Mouse (Mus musculus) neural tube, embryonic 11.5 days (tissue): ENCODE measurements around the gene Rnf216. TPM values are rescaled to one million over a fixed set of nuclear protein-coding genes. Genes with fewer than 3 reads are reported as not detected.
"Not testable (repeated sequence)": the region's sequence is repeated elsewhere in the genome, so short reads cannot be mapped to it uniquely, and the experiment has no call there.

Experiments used
- ATAC-seq: fragments of 200-750 bp; cut with Nextera tagmentation; 2 replicates; pipeline ENCODE4 v1.8.0; 2017; ENCODE audit warnings: moderate number of reproducible peaks, mild to moderate bottlenecking, moderate TSS enrichment, moderate library complexity; ENCODE audit not compliant: insufficient read depth, low FRiP score, low TSS enrichment
- DNase-seq: peaks from one replicate; pipeline ENCODE4 v3.0.0-alpha.2; 2015; ENCODE audit warnings: low spot score
- H3K27ac ChIP-seq: fragments of 300-500 bp; sonication (generic); 2 replicates; pipeline ENCODE4 v1.5.1; 2014; ENCODE audit warnings: low read depth, mild to moderate bottlenecking, low read length
- H3K27me3 ChIP-seq: fragments of 300-500 bp; sonication (generic); 2 replicates; pipeline ENCODE4 v1.6.1; 2014; ENCODE audit warnings: mild to moderate bottlenecking, low read length, mixed read lengths; ENCODE audit not compliant: control insufficient read depth, insufficient read depth
- H3K36me3 ChIP-seq: fragments of 300-500 bp; sonication (generic); 2 replicates; pipeline ENCODE4 v1.6.1; 2014; ENCODE audit warnings: mild to moderate bottlenecking, low read length, moderate library complexity, mixed read lengths; ENCODE audit not compliant: control insufficient read depth, insufficient read depth
- H3K4me1 ChIP-seq: fragments of 300-500 bp; sonication (generic); 2 replicates; pipeline ENCODE4 v1.6.1; 2014; ENCODE audit warnings: low read length, mixed read lengths; ENCODE audit not compliant: control insufficient read depth, insufficient read depth
- H3K4me2 ChIP-seq: fragments of 300-500 bp; sonication (generic); 2 replicates; pipeline ENCODE4 v1.6.1; 2014; ENCODE audit warnings: low read depth, mild to moderate bottlenecking, moderate library complexity
- H3K4me3 ChIP-seq: fragments of 300-500 bp; sonication (generic); 2 replicates; pipeline ENCODE4 v1.5.1; 2014; ENCODE audit warnings: low read depth, low read length
- H3K9ac ChIP-seq: fragments of 300-500 bp; sonication (generic); 2 replicates; pipeline ENCODE4 v1.6.1; 2014; ENCODE audit warnings: mild to moderate bottlenecking, low read length
- H3K9me3 ChIP-seq: fragments of 300-500 bp; sonication (generic); 2 replicates; pipeline ENCODE4 v1.6.1; 2016; ENCODE audit warnings: low read length; ENCODE audit not compliant: control insufficient read depth
- WGBS: fragments of 180-500 bp; shearing (Covaris S2); extraction: QIAGEN DNeasy Blood & Tissue Kit; methylation state at CpG from one replicate; pipeline ENCODE4 v1.1.7; 2014; 5-methylcytosine and 5-hydroxymethylcytosine counted together
- polyA plus RNA-seq: library from polyadenylated mRNA; unstranded; fragments of >200 nt; fragmentation: Nextera tagmentation; extraction: Ambion mirVana; gene quantifications from 2 replicates; pipeline ENCODE4 v1.2.1, GENCODE M21; 2014

The Rnf216 gene
- polyA plus RNA-seq, 1 experiment from 2014 or later, result 30.6 TPM

DNA sequence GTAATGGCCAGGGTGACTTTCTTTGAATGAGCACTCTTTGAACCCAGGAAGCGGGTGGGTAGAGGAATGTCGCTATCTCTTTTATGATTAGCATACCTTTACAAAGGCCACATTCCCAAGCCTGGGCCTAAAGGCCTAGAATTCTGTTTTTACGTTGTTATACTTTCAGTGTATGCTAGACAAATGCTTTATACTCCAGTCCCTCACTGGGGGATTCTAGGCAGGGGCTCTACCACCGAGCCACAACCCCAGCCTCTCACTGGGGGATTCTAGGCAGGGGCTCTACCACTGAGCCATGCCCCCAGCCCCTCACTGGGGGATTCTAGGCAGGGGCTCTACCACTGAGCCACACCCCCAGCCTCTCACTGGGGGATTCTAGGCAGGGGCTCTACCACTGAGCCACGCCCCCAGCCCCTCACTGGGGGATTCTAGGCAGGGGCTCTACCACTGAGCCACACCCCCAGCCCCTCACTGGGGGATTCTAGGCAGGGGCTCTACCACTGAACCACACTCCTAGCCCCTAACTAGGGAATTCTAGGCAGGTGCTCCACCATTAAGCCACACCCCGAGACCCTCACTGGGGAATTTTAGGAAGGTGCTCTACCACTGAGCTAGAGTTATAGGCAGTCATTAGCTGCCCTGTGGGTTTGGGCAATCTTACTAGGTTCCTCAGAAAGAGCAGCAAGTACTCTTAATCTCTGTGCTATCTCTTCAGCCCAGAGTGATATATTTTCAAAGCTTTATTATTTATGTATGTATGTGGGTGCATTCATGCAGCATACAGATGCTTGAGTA, 21.6 kb upstream of the Rnf216 start:
- not testable (repeated sequence) for H3K9ac ChIP-seq, H3K4me3 ChIP-seq, H3K36me3 ChIP-seq, ATAC-seq, H3K4me2 ChIP-seq, H3K4me1 ChIP-seq, H3K9me3 ChIP-seq, DNase-seq, H3K27ac ChIP-seq, H3K27me3 ChIP-seq
- WGBS, result 84% methylated on average over 3 of the region's 6 CpGs

DNA sequence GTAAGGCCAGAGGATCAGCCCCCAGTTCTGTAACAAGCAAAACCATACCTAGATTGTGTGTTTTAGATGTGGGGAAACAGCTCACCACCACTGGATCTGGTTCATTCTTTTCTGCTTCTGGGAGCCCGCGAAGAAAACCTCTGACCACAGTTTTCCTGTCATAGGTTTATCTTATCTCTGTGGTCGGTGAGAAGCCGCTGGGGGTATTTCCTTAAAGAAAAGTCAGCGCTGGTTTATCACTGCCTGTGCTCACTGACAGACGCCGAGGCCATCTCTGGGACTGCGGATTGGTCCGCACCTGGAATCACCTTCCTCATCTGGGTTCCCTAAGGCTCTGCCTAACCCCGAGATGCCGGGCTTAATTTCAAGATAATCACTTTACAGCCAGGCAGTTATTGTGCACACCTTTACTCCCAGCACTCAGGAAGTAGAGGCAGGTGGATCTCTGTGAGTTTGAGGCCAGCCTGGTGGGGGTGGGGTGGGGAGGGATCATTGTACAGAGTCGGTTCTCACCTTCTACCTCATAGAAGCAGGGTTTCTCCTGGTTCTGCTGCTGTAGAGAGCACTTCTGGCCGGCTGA, 20.2 kb upstream of the Rnf216 start:
- Histone ChIP-seq H3K27me3 (no peaks in the 10 kb centered on the region), H3K9ac (no peak overlapping the region), H3K4me2 (no peak overlapping the region), H3K27ac (no peak overlapping the region), H3K4me1 (no peaks in the 10 kb centered on the region), H3K4me3 (no peak overlapping the region), H3K36me3 (no peaks in the 10 kb centered on the region), H3K9me3 (no peaks in the 10 kb centered on the region)
- 86% methylated on average over 13 of the region's 13 CpGs for WGBS
- no peak for ATAC-seq
- no peak for DNase-seq

DNA sequence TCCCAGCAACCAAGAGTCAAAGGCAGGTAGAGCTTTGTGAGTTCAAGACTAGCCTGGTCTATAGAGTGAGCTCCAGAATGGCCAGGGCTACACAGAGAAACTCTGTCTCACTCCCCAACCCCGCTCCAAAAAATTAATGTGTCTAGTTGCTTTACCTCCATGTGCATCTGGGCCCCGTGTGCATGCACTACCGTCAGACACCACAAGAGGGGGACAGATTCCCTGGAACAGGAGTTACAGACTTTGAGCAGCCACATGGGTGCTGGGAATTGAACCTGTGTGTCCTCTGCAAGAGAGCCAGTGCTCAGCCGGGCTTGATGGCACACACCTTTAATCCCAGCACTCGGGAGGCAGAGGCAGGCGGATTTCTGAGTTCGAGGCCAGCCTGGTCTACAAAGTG, 17.5 kb upstream of the Rnf216 start:
- Histone ChIP-seq H3K27me3 (no peaks in the 10 kb centered on the region), H3K27ac (no peak overlapping the region), H3K4me1 (no peaks in the 10 kb centered on the region), H3K36me3 (no peaks in the 10 kb centered on the region), H3K4me3 (no peak overlapping the region), H3K9me3 (no peaks in the 10 kb centered on the region), H3K9ac (no peak overlapping the region), H3K4me2 (no peak overlapping the region)
- 92% methylated on average over 7 of the region's 7 CpGs for WGBS
- DNase-seq, result no peak
- no peak for ATAC-seq

DNA sequence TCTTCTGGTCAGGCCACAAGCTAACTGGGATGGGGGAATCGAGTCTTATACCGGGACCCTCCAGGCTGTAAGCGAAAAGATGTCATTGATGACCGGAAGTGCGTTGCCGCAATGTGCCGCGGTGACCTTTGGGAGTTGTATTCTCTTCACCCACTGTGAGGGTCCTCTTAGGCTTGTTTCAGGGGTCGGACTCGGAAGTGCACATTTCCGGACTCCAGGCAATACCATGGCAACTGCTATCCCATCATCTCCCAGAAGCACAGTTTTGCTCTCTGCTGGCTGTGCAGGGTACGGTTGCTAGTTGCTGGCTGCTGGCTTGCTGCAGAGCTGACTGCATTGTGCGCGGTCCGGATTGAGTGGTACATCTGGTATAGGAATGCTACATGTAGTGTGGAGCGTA, 16.3 kb upstream of the Rnf216 start:
- WGBS, result 91% methylated on average over 16 of the region's 16 CpGs
- ATAC-seq, result no peak
- no peak overlapping the region for H3K4me3 ChIP-seq

DNA sequence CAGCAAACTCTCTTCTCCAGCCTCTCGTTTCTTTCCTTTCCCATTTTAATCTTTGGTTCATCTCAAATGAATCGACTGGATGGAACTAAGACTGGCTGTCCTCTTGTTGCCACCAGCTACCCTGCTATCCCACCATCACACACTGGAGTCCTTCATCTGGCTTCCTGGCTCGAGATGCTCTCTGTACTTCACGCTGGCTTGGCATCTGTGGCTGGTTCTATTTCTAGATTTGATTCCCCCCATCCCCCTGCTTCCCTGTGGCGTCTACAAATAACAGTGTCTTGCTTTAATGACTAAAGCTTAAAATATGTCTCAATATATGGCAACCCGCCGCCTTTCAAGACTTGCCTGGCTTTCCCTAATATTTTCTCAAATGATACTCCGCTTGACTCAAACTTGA, 15.0 kb upstream of the Rnf216 start:
- H3K27ac ChIP-seq, result no peak overlapping the region
- no peaks in the 10 kb centered on the region for H3K9me3 ChIP-seq
- H3K27me3 ChIP-seq, result no peaks in the 10 kb centered on the region
- H3K4me3 ChIP-seq, result no peak overlapping the region
- H3K4me1 ChIP-seq, result no peaks in the 10 kb centered on the region
- no peak for DNase-seq
- no peak for ATAC-seq
- H3K4me2 ChIP-seq, result no peak overlapping the region
- H3K9ac ChIP-seq, result no peak overlapping the region
- WGBS, result 82% methylated on average over 8 of the region's 8 CpGs
- no peaks in the 10 kb centered on the region for H3K36me3 ChIP-seq

More for the DNA sequence above, 16.3 kb upstream of the Rnf216 start:
- Histone ChIP-seq H3K9ac (no peak overlapping the region), H3K27ac (no peak overlapping the region), H3K4me2 (no peak overlapping the region), H3K27me3 (no peaks in the 10 kb centered on the region), H3K36me3 (no peaks in the 10 kb centered on the region), H3K4me1 (no peaks in the 10 kb centered on the region), H3K9me3 (no peaks in the 10 kb centered on the region)
- DNase-seq, result no peak

DNA sequence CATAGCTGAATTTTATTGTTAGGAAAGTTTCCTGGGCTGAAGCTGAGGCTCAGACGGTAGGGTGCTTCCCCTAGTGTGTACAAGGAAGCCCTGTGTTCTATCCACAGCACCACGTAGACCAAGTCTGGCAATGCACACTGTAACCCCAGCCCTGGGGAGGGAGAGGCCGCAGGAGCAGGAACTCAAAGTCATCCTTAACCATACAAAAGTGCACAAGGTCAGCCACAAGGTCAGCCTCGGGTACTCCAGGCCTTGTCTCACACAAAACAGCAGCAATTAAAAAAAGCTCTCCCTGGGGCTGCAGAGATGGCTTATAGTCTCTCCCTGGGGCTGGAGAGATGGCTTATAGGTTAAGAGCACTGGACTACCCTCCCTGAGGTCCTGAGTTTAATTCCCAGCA, 14.1 kb upstream of the Rnf216 start:
- ATAC-seq (no peak), DNase-seq (no peak)
- WGBS, result 70% methylated on average over 4 of the region's 4 CpGs
- Histone ChIP-seq H3K27me3 (no peaks in the 10 kb centered on the region), H3K4me3 (no peak overlapping the region), H3K27ac (no peak overlapping the region), H3K4me1 (no peaks in the 10 kb centered on the region), H3K9ac (no peak overlapping the region), H3K36me3 (no peaks in the 10 kb centered on the region), H3K4me2 (no peak overlapping the region), H3K9me3 (no peaks in the 10 kb centered on the region)

DNA sequence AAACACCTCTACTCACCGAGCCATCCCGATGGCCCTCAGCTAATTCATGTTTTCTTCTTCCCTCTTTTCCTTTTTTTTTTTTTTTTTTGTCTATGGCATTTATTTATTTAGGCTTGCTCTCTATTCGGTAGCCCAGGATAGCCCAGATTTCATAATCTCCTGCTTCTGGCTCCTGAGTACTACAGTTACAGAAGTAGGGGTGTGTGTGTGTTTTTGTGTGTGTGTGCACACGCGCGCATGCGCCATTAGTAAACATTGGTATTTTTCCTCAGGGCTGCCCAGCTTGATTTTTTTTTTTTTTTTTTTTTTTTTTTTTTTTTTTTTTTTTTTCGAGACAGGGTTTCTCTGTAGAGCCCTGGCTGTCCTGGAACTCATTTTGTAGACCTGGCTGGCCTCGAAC, 13.3 kb upstream of the Rnf216 start:
- Histone ChIP-seq H3K9me3 (no peaks in the 10 kb centered on the region), H3K27me3 (no peaks in the 10 kb centered on the region), H3K9ac (no peak overlapping the region), H3K4me2 (no peak overlapping the region), H3K27ac (no peak overlapping the region), H3K4me1 (no peaks in the 10 kb centered on the region), H3K4me3 (no peak overlapping the region), H3K36me3 (no peaks in the 10 kb centered on the region)
- WGBS, result 94% methylated on average over 9 of the region's 9 CpGs
- DNase-seq, result no peak
- ATAC-seq, result no peak

DNA sequence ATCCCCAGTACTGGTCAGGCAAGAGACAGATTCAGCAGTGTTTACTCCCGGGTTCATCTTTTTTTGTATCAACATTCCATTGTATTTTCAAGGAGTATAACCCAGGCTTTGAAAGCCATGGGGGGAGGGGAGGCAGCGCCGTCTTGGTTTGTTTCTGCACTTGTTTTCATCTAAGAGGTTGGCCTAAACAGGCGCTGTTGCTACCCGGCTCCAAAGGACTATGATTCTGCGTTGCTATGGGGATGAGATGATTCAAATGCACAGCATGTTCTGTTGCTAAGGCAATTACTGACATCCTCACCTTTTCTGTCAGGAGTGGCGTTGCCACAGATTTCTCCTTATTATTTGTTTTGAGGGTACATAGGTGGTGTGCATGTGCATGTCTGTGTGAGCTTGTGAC, 12.8 kb upstream of the Rnf216 start:
- no peaks in the 10 kb centered on the region for H3K36me3 ChIP-seq
- H3K4me2 ChIP-seq, result no peak overlapping the region
- H3K4me1 ChIP-seq, result no peaks in the 10 kb centered on the region
- no peak overlapping the region for H3K9ac ChIP-seq
- ATAC-seq (no peak), DNase-seq (no peak)
- WGBS, result 59% methylated on average over 7 of the region's 7 CpGs
- H3K27me3 ChIP-seq, result no peaks in the 10 kb centered on the region
- no peak overlapping the region for H3K27ac ChIP-seq
- H3K9me3 ChIP-seq, result no peaks in the 10 kb centered on the region
- no peak overlapping the region for H3K4me3 ChIP-seq

DNA sequence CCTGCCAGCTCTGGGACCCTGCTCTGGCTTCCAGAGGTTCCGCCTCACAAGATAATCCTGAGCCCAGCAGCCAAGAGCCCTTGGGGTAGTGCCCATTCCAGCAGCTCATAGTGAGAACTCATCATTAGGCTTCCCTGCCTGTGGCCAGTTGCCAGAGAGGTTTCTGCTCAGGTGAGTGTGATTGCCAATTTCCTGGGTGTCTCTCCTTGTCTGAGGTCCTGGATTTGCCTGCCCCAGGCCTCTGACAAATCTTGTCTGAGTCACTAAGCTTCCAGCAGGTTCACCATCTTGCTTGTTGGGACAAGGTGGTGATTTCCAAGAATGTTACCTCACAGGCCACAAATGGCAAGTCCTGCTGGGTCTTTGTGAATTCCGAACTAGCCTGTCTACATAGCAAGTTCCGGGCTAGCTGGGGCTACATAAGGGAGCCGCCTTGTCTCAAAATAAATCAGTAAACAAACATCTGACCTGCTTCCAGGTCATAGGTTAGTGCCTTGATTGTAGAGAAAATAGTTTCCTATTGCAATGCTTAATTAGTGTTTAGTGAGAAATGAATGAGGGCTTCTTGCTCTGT, 12.1 kb upstream of the Rnf216 start:
- H3K27ac ChIP-seq, result no peak overlapping the region
- no peaks in the 10 kb centered on the region for H3K27me3 ChIP-seq
- H3K4me1 ChIP-seq, result no peaks in the 10 kb centered on the region

More for the DNA sequence above, 12.1 kb upstream of the Rnf216 start:
- no peaks in the 10 kb centered on the region for H3K9me3 ChIP-seq
- ATAC-seq, result no peak
- no peak overlapping the region for H3K4me2 ChIP-seq
- H3K36me3 ChIP-seq, result no peaks in the 10 kb centered on the region
- H3K9ac ChIP-seq, result no peak overlapping the region
- 87% methylated on average over 4 of the region's 4 CpGs for WGBS
- no peak overlapping the region for H3K4me3 ChIP-seq
- no peak for DNase-seq
